Mouse (Mus musculus) E14TG2a.4 (cell line): Measurements from ENCODE around the gene Cd59a.

ENCODE experiments used
- CTCF ChIP-seq: conservative IDR thresholded peaks from 2 replicates; pipeline ENCODE4 v1.5.1; 2014; ENCODE audit warnings: low read length
- POU5F1 ChIP-seq: IDR thresholded peaks from 2 replicates; pipeline ENCODE4 v1.6.1; 2014; ENCODE audit warnings: low read length, borderline replicate concordance

- no peak for TF ChIP-seq CTCF
- TF ChIP-seq POU5F1: no peak
Measured at GRCm38 (mm10) chr2:104130165-104130564, 34.6 kb downstream of the Cd59a start.
